Mouse (Mus musculus): ENCODE data around the gene Ptpn3.

DNA sequence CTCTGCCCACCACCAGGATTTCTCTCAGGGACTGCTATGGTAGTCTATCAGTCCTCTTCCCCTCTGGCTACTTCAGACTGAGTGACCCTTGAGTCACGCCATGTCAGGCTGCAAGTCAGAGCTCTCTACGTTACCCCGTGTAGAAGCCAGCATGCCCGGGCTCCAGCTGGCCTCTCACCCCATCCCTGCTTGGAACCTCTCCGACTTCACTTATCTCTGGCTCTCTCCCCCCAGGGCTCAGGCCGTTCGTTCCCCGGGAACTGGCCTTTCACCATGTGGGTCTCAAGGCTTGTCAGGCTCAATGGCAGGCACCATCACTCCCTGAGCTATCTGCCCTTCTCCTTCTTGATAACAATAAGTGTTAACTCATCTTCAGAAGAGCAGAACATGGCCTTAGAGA, 33.3 kb downstream of the Ptpn3 start:
- TF ChIP-seq CTCF (IDR thresholded peaks at IDR 0.05; ENCODE audit: borderline replicate concordance, insufficient read depth, low read length) (no peak), POLR2A (IDR thresholded peaks at IDR 0.05; ENCODE audit: low read depth, low read length) (no peak)

Data from embryonic fibroblast, embryonic 13.5 days (primary cell).